Mouse (Mus musculus): ENCODE measurements around the gene Slc18a3.
A peak's percentile ranks its signal among the peaks of the same experiment; 100 is the strongest.

The Slc18a3 gene

GRCm38 (mm10) chr14:32464601-32465505, at the start of gene Slc18a3:
Gene Slc18a3, minus strand, starts transcription at chr14:32464850.
- DNase-seq (ENCODE audit: low spot score), result no peak

DNA sequence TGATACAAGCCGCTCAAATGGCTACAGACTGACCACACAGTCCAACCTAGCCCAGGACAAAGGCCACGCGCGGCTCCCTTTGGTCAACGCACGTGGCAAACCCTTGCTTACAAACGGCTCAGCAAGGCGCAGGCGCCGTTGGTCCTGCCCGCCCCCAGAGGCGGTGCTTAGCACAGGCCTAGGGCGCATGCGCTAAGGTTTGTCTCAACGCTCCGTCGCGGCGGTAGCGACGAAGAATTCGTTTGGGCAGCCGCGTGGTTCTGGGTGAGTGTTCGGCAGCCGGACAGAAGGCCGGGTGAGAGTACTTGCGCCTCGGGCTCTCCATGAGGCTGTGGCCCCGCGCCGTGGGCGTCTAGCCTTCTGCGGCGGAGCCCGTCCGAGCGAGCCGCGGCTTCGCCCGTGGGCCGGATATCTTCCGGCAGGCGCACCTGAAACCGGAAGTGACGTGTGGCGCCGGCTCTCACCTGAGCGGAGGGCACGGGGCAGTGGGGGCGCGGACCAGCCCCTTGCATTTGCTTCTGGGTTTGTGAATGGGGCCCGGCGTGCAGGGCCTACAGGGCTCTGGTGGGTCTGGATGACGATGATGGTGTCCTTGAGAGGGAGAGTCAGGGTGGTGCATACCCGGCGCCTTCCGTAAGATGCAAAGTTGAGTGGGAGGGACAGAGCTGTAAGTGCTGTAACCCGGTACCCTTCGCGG, 48.8 kb upstream of the Slc18a3 start, which contains the start of gene Ercc6:
Gene Ercc6 (plus strand): TSS at position 186 of the 697 bp plus-strand sequence.
- peak; percentile 83 for DNase-seq (ENCODE audit: low spot score)

DNA sequence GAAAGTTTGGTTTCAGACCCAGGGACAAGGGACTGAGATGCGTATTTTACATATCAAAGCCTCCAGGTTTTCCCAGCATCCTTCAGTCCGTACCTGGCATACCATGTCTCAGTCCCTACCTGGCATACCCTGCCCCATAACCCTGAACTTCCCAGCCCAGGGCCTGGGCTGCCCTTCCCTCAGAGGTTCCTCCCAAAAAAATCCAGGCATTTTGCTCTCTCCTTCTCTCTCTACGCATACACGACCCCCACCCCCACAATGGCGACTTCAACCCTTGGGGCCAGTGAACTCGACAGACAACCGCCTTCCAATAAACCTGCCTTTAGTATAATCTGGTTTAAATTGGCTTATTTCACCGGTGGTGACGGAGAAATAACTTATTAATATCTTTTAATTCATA, 48.3 kb upstream of the Slc18a3 start:
- DNase-seq (ENCODE audit: low spot score), result no peak

DNA sequence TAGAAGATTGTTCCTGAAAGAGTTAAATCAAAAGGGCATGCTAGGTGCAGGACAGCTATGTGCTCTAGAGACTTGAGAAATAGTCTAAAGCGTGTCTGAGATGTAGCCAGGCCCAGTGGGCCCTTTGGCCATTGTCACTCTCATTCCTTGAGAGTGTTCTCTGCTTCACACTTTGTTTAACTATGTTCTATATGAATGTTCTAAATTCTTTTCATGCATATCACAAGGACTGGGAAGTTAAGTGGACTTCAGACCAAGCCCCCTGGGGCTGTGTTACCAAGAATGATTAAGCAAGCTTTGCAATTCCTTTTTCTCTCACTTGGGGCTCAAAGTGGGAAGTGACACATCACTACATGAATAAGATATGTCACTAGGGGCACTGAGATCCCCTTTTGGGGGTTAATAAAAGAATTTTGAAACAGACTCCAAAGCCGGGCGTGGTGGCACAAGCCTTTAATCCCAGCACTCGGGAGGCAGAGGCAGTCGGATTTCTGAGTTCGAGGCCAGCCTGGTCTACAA, 44.9 kb upstream of the Slc18a3 start:
- DNase-seq (ENCODE audit: low spot score), result no peak

- no peak for DNase-seq (ENCODE audit: low spot score)
Observed at GRCm38 (mm10) chr14:32508105-32508835, 43.6 kb upstream of the Slc18a3 start.

DNA sequence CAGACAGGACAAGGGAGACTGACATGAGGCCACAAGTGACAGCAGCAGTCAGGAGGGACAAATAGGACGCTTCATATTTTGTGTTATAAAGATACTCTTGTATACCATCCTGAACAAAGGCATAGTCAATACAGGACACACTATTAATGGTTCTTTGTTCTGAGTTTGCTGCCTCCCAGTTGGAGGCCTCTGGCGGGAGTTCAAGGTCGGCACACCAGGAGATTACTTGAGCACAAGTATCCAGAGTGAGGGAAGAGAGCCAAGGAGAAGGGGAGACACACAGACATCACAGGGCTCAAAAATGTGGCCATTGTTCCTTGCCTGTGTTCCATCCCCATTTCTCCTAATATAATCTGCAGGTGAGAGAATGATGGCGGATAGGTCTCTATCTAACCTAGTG, 42.6 kb upstream of the Slc18a3 start:
- no peak for DNase-seq (ENCODE audit: low spot score)

DNA sequence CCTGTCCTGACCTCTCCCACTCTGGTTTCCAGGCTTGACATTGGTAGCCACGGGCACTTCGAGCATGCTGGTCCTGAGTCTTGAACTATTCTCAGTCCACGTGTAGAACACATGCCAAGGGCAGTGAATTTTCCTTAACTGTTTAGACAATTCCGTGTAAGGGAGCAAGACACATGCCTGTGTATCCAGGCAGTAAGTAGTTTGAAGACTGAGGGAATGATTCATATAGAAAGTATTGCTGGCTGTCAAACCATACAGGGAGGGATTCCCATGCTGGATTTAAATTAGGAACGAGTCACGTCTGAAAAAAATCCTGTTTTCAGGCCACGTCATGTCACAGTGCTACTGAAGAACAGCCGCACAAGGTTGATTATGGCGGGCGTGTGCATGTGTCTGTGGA, 41.7 kb upstream of the Slc18a3 start:
- no peak for DNase-seq (ENCODE audit: low spot score)

DNA sequence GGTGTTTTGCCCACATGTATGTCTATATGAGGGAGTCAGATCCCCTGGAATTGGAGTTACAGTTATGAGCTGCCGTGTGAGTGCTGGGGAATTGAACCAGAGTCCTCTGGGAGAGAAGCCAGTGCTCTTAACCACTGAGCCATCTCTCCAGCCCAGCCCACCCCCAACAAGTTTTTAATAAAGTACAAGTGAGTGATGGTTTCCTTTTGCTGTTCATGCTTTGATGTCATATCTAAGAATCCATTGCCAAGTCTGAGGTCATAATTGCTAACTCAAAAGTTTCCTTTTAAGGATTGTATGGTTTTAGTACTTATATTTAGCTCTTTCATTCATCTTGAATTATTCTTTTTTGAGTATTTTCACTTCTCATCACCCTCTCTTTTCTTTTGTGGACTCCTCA, 39.2 kb upstream of the Slc18a3 start:
- DNase-seq (ENCODE audit: low spot score), result no peak

GRCm38 (mm10) chr14:32502764-32503688, 38.4 kb upstream of the Slc18a3 start:
- DNase-seq (ENCODE audit: low spot score), result no peak

DNA sequence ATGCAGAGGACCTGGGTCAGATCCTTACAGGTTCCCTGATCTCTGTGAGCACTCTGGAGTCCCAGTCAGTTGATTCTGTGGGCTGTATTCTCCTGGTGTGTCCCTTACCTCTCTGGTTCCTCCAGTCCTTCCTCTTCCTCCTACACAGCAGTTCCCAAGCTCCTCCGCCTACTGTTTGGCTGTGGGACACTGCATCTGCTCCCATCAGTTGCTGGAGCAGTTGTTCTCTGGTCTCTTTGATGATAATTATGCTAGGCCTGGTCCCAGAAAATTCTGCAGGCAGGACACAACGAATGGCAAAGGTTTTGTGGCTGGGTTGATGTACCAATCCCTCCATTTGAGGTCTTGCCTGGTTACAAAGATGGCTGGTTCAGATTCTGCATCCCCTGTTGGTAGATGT, 36.7 kb upstream of the Slc18a3 start:
- no peak for DNase-seq (ENCODE audit: low spot score)

- no peak for DNase-seq (ENCODE audit: low spot score)
Observed at GRCm38 (mm10) chr14:32496115-32496850, 31.6 kb upstream of the Slc18a3 start.

DNA sequence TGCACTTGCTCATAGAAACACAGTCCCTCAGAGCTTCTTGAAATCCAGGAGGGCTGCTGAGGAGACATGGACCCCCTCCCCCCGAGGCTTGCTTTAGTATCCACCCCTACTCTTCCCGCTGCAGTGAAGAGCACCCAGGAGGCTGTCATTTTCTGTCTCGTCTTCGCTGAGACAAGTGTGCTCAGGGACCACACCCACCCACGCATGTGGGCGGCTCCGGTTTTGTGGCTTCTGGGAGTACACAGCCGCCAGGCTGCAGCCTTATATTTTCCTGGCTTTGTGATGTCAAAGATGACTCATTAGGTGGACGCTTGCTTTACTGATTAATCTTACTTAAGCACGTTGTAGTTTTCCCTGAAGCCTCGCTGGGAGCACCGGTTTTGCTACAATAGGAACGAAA, 27.9 kb upstream of the Slc18a3 start:
- DNase-seq (ENCODE audit: low spot score), result no peak

- no peak for DNase-seq (ENCODE audit: low spot score)
Observed at GRCm38 (mm10) chr14:32482061-32482460, 17.4 kb upstream of the Slc18a3 start.

DNA sequence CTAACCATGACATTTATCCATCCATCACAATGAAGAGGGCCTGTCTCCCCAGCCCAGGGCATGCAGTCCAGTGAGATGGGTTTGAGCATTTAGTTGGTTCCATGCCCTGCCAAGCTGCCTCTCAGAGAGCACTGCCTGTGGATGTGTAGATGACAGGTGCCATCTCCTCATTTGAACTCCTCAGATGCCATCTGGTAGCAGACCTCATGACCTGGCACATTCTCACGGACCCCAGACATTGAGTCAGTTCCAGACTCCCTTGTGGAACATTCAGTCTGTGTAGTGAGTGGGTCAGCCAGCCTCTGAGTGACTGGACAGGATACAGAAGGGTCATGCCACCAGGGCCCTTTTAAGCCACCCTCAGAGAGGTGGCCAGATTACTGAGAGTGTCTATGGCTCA, 12.9 kb upstream of the Slc18a3 start:
- DNase-seq (ENCODE audit: low spot score), result no peak

DNA sequence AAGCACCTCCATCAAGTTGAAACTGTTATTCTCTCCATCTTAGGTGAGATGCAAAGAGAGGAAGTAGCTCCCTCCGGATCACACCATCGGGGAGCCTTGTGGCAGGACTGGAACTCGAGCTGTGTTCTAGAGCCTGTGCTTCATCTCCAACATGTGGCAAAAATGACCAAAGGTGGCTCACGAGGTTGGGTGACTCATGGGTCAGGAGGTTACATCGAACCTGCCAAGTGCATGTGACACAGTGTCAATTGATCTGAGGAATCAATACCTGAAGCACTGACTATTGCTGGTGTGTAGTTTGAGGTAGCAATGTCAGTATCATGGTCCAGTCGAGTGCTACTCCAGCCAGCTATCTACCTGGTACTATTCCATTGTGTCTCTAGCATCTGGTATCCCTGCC, 11.9 kb upstream of the Slc18a3 start:
- no peak for DNase-seq (ENCODE audit: low spot score)

GRCm38 (mm10) chr14:32472996-32473395, 8.3 kb upstream of the Slc18a3 start:
- no peak for DNase-seq (ENCODE audit: low spot score)

DNA sequence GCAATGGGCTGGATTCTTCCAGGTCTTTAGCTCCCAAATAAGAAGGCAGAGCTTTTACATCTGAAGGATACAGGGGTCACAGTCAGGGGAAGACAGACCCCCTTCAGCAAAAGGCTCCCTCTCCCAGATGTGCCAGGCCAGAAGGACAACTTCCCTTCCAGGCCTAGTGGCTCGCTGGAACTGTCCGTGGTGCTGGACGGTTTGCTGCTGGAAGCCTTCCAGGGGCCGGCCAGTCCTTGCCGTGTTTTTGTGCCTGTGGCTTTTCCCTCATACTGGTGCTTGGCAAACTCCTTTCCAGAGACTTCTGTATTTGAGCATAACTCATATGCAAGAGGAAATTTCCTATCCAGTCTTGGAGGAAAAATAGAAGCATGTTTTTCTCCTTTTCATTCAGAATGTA, 3.0 kb upstream of the Slc18a3 start:
- peak; percentile 77 for DNase-seq (ENCODE audit: low spot score)

DNA sequence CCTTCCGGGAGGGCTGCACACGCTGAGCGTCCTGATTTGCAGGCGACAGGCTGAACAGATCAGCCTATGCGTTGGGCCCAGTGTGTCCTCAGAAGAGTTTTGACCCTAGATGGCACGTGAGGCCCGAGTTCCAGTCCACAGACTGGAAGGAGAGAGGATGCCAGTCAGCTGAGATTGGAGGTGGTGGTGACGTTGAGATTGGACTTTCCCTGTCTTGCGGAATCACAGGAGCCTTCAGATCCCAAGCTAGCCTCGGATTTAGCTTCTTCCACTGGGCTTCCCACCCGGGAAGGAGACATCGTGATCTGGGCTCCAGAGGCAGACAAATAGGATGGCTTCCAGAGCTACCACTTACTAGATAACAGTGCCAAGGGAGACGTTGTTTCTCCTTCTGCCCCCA, 1.2 kb upstream of the Slc18a3 start, which contains the start of gene Chat:
Gene Chat (minus strand): TSS at position 101 of the 400 bp plus-strand sequence.
- no peak for DNase-seq (ENCODE audit: low spot score)

DNA sequence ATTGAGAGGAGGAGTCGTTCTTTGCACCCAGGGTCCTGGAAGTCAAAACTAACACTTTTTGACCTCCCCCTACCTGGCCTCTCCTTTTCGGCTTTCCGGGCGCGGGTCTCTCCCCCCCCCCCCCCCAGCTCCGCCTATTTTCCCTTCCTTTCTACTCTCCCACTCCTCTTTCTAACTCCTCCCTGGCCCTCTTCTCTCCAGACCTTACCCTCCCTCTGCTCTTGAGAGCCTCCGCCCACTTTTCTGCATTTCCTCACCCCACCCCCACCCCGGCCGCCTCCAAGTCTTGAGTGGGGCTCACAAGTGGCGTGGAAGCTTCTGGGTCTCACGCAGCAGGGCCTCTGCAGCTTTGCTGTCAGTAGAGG, 838 bp upstream of the Slc18a3 start:
- DNase-seq (ENCODE audit: low spot score), result no peak

- no peak for DNase-seq (ENCODE audit: low spot score)
Observed at GRCm38 (mm10) chr14:32463211-32464040, 1.2 kb downstream of the Slc18a3 start.
